Mouse (Mus musculus): ENCODE measurements at regions not wholly inside any gene's neighbourhood (a gene's known extent, or its start where the extent isn't known, plus 50 kb on each side); places are given as distances from the start of the nearest gene placed in this dataset.

GRCm38 (mm10) chr4:124417176-124417575 is 193.4 kb downstream of the 3100002H09Rik start:
- 68% methylated on average over 8 of the region's 8 CpGs for WGBS
- no peak for ATAC-seq (ENCODE audit: insufficient number of reproducible peaks, insufficient read depth, low FRiP score, low TSS enrichment)
- no peak overlapping the region for H3K27ac ChIP-seq

GRCm38 (mm10) chr4:124416266-124416665 is 194.3 kb downstream of the 3100002H09Rik start:
- 93% methylated on average over 6 of the region's 6 CpGs for WGBS
- Histone ChIP-seq H3K4me3 (no peak overlapping the region), H3K27ac (no peak overlapping the region), H3K9me3 (no peaks in the 10 kb centered on the region), H3K4me2 (replicated peaks) (no peak overlapping the region), H3K36me3 (no peaks in the 10 kb centered on the region), H3K9ac (no peak overlapping the region), H3K27me3 (no peaks in the 10 kb centered on the region), H3K4me1 (no peaks in the 10 kb centered on the region)
- no peak for ATAC-seq (ENCODE audit: insufficient number of reproducible peaks, insufficient read depth, low FRiP score, low TSS enrichment)

More at GRCm38 (mm10) chr4:124417176-124417575, 193.4 kb downstream of the 3100002H09Rik start:
- Histone ChIP-seq H3K4me2 (replicated peaks) (no peak overlapping the region), H3K9me3 (no peaks in the 10 kb centered on the region), H3K27me3 (no peaks in the 10 kb centered on the region), H3K4me3 (no peak overlapping the region), H3K4me1 (no peaks in the 10 kb centered on the region), H3K9ac (no peak overlapping the region), H3K36me3 (no peaks in the 10 kb centered on the region)

GRCm38 (mm10) chr4:124414386-124414785 is 196.2 kb downstream of the 3100002H09Rik start:
- Histone ChIP-seq H3K9me3 (no peaks in the 10 kb centered on the region), H3K4me1 (no peaks in the 10 kb centered on the region), H3K9ac (no peak overlapping the region), H3K27me3 (no peaks in the 10 kb centered on the region), H3K27ac (no peak overlapping the region), H3K4me3 (no peak overlapping the region), H3K4me2 (replicated peaks) (no peak overlapping the region), H3K36me3 (no peaks in the 10 kb centered on the region)
- ATAC-seq (ENCODE audit: insufficient number of reproducible peaks, insufficient read depth, low FRiP score, low TSS enrichment): no peak
- 85% methylated on average over 7 of the region's 7 CpGs for WGBS

GRCm38 (mm10) chr4:124409279-124409678 is 201.3 kb downstream of the 3100002H09Rik start:
- Histone ChIP-seq H3K27me3 (no peaks in the 10 kb centered on the region), H3K4me1 (no peaks in the 10 kb centered on the region), H3K9ac (no peak overlapping the region), H3K4me3 (no peak overlapping the region), H3K9me3 (no peaks in the 10 kb centered on the region), H3K27ac (no peak overlapping the region), H3K36me3 (no peaks in the 10 kb centered on the region), H3K4me2 (replicated peaks) (no peak overlapping the region)
- ATAC-seq (ENCODE audit: insufficient number of reproducible peaks, insufficient read depth, low FRiP score, low TSS enrichment): no peak
- WGBS: 88% methylated on average over 1 of the region's 1 CpGs

GRCm38 (mm10) chr4:124402075-124402474 is 208.5 kb downstream of the 3100002H09Rik start:
- no peak for ATAC-seq (ENCODE audit: insufficient number of reproducible peaks, insufficient read depth, low FRiP score, low TSS enrichment)
- Histone ChIP-seq H3K27ac (no peak overlapping the region), H3K9ac (no peak overlapping the region), H3K9me3 (no peaks in the 10 kb centered on the region), H3K4me1 (peaks cover 7% of the 10 kb centered on the region; the same call in 1 of the 2 replicates), H3K27me3 (0 out of 2 replicates have a peak, but pooled peaks cover 4% of the 10 kb centered on the region), H3K4me2 (replicated peaks) (no peak overlapping the region), H3K4me3 (no peak overlapping the region), H3K36me3 (no peaks in the 10 kb centered on the region)
- 55% methylated on average over 8 of the region's 8 CpGs for WGBS

GRCm38 (mm10) chr4:124400741-124401140 is 209.9 kb downstream of the 3100002H09Rik start:
- Histone ChIP-seq H3K36me3 (no peaks in the 10 kb centered on the region), H3K27ac (no peak overlapping the region), H3K4me1 (peaks cover 7% of the 10 kb centered on the region; the same call in 1 of the 2 replicates), H3K9ac (no peak overlapping the region), H3K4me3 (no peak overlapping the region), H3K27me3 (0 out of 2 replicates have a peak, but pooled peaks cover 4% of the 10 kb centered on the region), H3K4me2 (replicated peaks) (no peak overlapping the region), H3K9me3 (no peaks in the 10 kb centered on the region)
- ATAC-seq (ENCODE audit: insufficient number of reproducible peaks, insufficient read depth, low FRiP score, low TSS enrichment): no peak
- WGBS: 79% methylated on average over 8 of the region's 8 CpGs

GRCm38 (mm10) chr4:124400136-124400675 is 210.4 kb downstream of the 3100002H09Rik start:
- 0 out of 2 replicates have a peak, but pooled peaks cover 4% of the 10 kb centered on the region for H3K27me3 ChIP-seq
- no peak overlapping the region for H3K4me3 ChIP-seq
- H3K4me1 ChIP-seq: peaks cover 11% of the 10 kb centered on the region

GRCm38 (mm10) chr4:124398354-124398753 is 212.2 kb downstream of the 3100002H09Rik start:
- ATAC-seq (ENCODE audit: insufficient number of reproducible peaks, insufficient read depth, low FRiP score, low TSS enrichment): no peak
- 0 out of 2 replicates have a peak, but pooled peaks cover 4% of the 10 kb centered on the region for H3K27me3 ChIP-seq

More at GRCm38 (mm10) chr4:124400136-124400675, 210.4 kb downstream of the 3100002H09Rik start:
- Histone ChIP-seq H3K36me3 (no peaks in the 10 kb centered on the region), H3K27ac (no peak overlapping the region), H3K4me2 (replicated peaks) (no peak overlapping the region), H3K9ac (no peak overlapping the region), H3K9me3 (no peaks in the 10 kb centered on the region)
- ATAC-seq (ENCODE audit: insufficient number of reproducible peaks, insufficient read depth, low FRiP score, low TSS enrichment): no peak
- 65% methylated on average over 6 of the region's 6 CpGs for WGBS

GRCm38 (mm10) chr4:124396566-124397283 is 213.9 kb downstream of the 3100002H09Rik start:
- Histone ChIP-seq H3K27me3 (0 out of 2 replicates have a peak, but pooled peaks cover 7% of the 10 kb centered on the region), H3K4me2 (replicated peaks) (no peak overlapping the region), H3K4me1 (peaks cover 25% of the 10 kb centered on the region), H3K9ac (no peak overlapping the region), H3K9me3 (no peaks in the 10 kb centered on the region), H3K4me3 (no peak overlapping the region), H3K27ac (no peak overlapping the region), H3K36me3 (no peaks in the 10 kb centered on the region)
- ATAC-seq (ENCODE audit: insufficient number of reproducible peaks, insufficient read depth, low FRiP score, low TSS enrichment): no peak
- 65% methylated on average over 13 of the region's 13 CpGs for WGBS

More at GRCm38 (mm10) chr4:124398354-124398753, 212.2 kb downstream of the 3100002H09Rik start:
- 33% methylated on average over 9 of the region's 9 CpGs for WGBS
- Histone ChIP-seq H3K9me3 (no peaks in the 10 kb centered on the region), H3K9ac (no peak overlapping the region), H3K36me3 (no peaks in the 10 kb centered on the region), H3K4me2 (replicated peaks) (no peak overlapping the region), H3K4me1 (peaks cover 23% of the 10 kb centered on the region), H3K4me3 (no peak overlapping the region), H3K27ac (no peak overlapping the region)

GRCm38 (mm10) chr4:124395966-124396395 is 214.6 kb downstream of the 3100002H09Rik start:
- H3K9ac ChIP-seq: no peak overlapping the region

GRCm38 (mm10) chr4:124395069-124395965 is 215.3 kb downstream of the 3100002H09Rik start:
- Histone ChIP-seq H3K27ac (no peak overlapping the region), H3K27me3 (0 out of 2 replicates have a peak, but pooled peaks cover 7% of the 10 kb centered on the region), H3K36me3 (no peaks in the 10 kb centered on the region), H3K4me3 (no peak overlapping the region), H3K4me2 (replicated peaks) (no peak overlapping the region), H3K9ac (no peak overlapping the region), H3K4me1 (peaks cover 20% of the 10 kb centered on the region), H3K9me3 (no peaks in the 10 kb centered on the region)
- WGBS: 66% methylated on average over 14 of the region's 14 CpGs
- ATAC-seq (ENCODE audit: insufficient number of reproducible peaks, insufficient read depth, low FRiP score, low TSS enrichment): peak; percentile 47; the same call in 1 of the 2 replicates

More at GRCm38 (mm10) chr4:124395966-124396395, 214.6 kb downstream of the 3100002H09Rik start:
- WGBS: 79% methylated on average over 7 of the region's 7 CpGs
- peaks cover 25% of the 10 kb centered on the region for H3K4me1 ChIP-seq
- H3K27ac ChIP-seq: no peak overlapping the region
- no peaks in the 10 kb centered on the region for H3K36me3 ChIP-seq
- H3K9me3 ChIP-seq: no peaks in the 10 kb centered on the region
- H3K4me2 ChIP-seq (replicated peaks): no peak overlapping the region
- no peak overlapping the region for H3K4me3 ChIP-seq
- 0 out of 2 replicates have a peak, but pooled peaks cover 7% of the 10 kb centered on the region for H3K27me3 ChIP-seq
- ATAC-seq (ENCODE audit: insufficient number of reproducible peaks, insufficient read depth, low FRiP score, low TSS enrichment): no peak

Measured in embryonic facial prominence, embryonic 12.5 days (tissue).